Mouse (Mus musculus) lung, embryonic 14.5 days (tissue): Measurements from ENCODE around the gene Mapre3. TPM values are rescaled to one million over a fixed set of nuclear protein-coding genes. Genes with fewer than 3 reads are reported as not detected.
A peak's percentile ranks its signal among the peaks of the same experiment; 100 is the strongest.

Experiments used
- ATAC-seq: fragments of 200-750 bp; cut with Nextera tagmentation; 2 replicates; pipeline ENCODE4 v1.8.0; 2017; ENCODE audit warnings: mild to moderate bottlenecking, moderate TSS enrichment, moderate library complexity; ENCODE audit not compliant: insufficient read depth
- DNase-seq: peaks from one replicate; pipeline ENCODE4 v3.0.0-alpha.2; 2015
- H3K27ac ChIP-seq: fragments of 300-500 bp; sonication (generic); 2 replicates; pipeline ENCODE4 v1.5.1; 2014; ENCODE audit warnings: low read depth, mild to moderate bottlenecking, moderate library complexity
- H3K27me3 ChIP-seq: fragments of 300-500 bp; sonication (generic); 2 replicates; pipeline ENCODE4 v1.6.1; 2014; ENCODE audit warnings: low read length, control low read depth; ENCODE audit not compliant: insufficient read depth
- H3K36me3 ChIP-seq: fragments of 300-500 bp; sonication (generic); 2 replicates; pipeline ENCODE4 v1.6.1; 2014; ENCODE audit warnings: control low read depth; ENCODE audit not compliant: insufficient read depth
- H3K4me1 ChIP-seq: fragments of 300-500 bp; sonication (generic); 2 replicates; pipeline ENCODE4 v1.6.1; 2014; ENCODE audit warnings: antibody characterized with exemption, control low read depth; ENCODE audit not compliant: insufficient read depth
- H3K4me2 ChIP-seq: fragments of 300-500 bp; sonication (generic); 2 replicates; pipeline ENCODE4 v1.6.1; 2014; ENCODE audit warnings: mild to moderate bottlenecking
- H3K4me3 ChIP-seq: fragments of 300-500 bp; sonication (generic); 2 replicates; pipeline ENCODE4 v1.5.1; 2014; ENCODE audit warnings: low read depth, low read length
- H3K9ac ChIP-seq: fragments of 300-500 bp; sonication (generic); 2 replicates; pipeline ENCODE4 v1.6.1; 2014
- H3K9me3 ChIP-seq: fragments of 300-500 bp; sonication (generic); 2 replicates; pipeline ENCODE4 v1.6.1; 2016; ENCODE audit warnings: low read depth, low read length, control low read depth
- CTCF ChIP-seq: IDR thresholded peaks from 2 replicates; pipeline ENCODE4 v1.5.1; 2016; ENCODE audit warnings: antibody characterized with exemption, low read depth
- WGBS: fragments of 180-500 bp; shearing (Covaris S2); extraction: QIAGEN DNeasy Blood & Tissue Kit; methylation state at CpG from one replicate; pipeline ENCODE4 v1.1.7; 2014; 5-methylcytosine and 5-hydroxymethylcytosine counted together
- polyA plus RNA-seq: library from polyadenylated mRNA; unstranded; fragments of >200 nt; fragmentation: Nextera tagmentation; extraction: Ambion mirVana; gene quantifications from 2 replicates; pipeline ENCODE4 v1.2.1, GENCODE M21; 2014

Gene Mapre3
- polyA plus RNA-seq, 1 experiment from 2014 or later, result 17.9 TPM

- Histone ChIP-seq H3K9ac (no peak overlapping the region), H3K9me3 (no peaks in the 10 kb centered on the region), H3K27ac (peak overlapping the region; percentile 98), H3K4me2 (peak overlapping the region; percentile 85; the same call in 1 of the 2 replicates), H3K27me3 (no peaks in the 10 kb centered on the region), H3K4me1 (peaks cover 33% of the 10 kb centered on the region), H3K4me3 (no peak overlapping the region), H3K36me3 (peaks cover 20% of the 10 kb centered on the region)
- 20% methylated on average over 7 of the region's 7 CpGs for WGBS
- TF ChIP-seq CTCF, result no peak
- no peak for DNase-seq
- no peak for ATAC-seq
Measured at GRCm38 (mm10) chr5:30909300-30909659, 94.8 kb downstream of the Mapre3 start.

GRCm38 (mm10) chr5:30909863-30910262 lies 95.4 kb downstream of the Mapre3 start:
- Histone ChIP-seq H3K9me3 (no peaks in the 10 kb centered on the region), H3K4me2 (no peak overlapping the region), H3K27me3 (no peaks in the 10 kb centered on the region), H3K27ac (peak overlapping the region; percentile 98; the same call in 1 of the 2 replicates), H3K4me1 (peaks cover 33% of the 10 kb centered on the region), H3K9ac (no peak overlapping the region), H3K4me3 (no peak overlapping the region), H3K36me3 (peaks cover 14% of the 10 kb centered on the region)
- ATAC-seq (no peak), DNase-seq (no peak)
- 75% methylated on average over 7 of the region's 7 CpGs for WGBS
- no peak for TF ChIP-seq CTCF

- no peak overlapping the region for H3K4me3 ChIP-seq
- no peaks in the 10 kb centered on the region for H3K27me3 ChIP-seq
- H3K27ac ChIP-seq, result peak overlapping the region; percentile 6; the same call in 1 of the 2 replicates
- DNase-seq (no peak), ATAC-seq (no peak)
- H3K4me1 ChIP-seq, result peaks cover 31% of the 10 kb centered on the region
- no peaks in the 10 kb centered on the region for H3K9me3 ChIP-seq
- no peak for TF ChIP-seq CTCF
- H3K4me2 ChIP-seq, result no peak overlapping the region
- H3K36me3 ChIP-seq, result peaks cover 8% of the 10 kb centered on the region
- H3K9ac ChIP-seq, result no peak overlapping the region
Measured at GRCm38 (mm10) chr5:30910481-30910880, 96.0 kb downstream of the Mapre3 start.

- Histone ChIP-seq H3K27ac (peak overlapping the region; percentile 98), H3K4me1 (peaks cover 26% of the 10 kb centered on the region), H3K9ac (peak overlapping the region; percentile 36; the same call in 1 of the 2 replicates), H3K4me3 (no peak overlapping the region), H3K36me3 (peaks cover 8% of the 10 kb centered on the region), H3K9me3 (no peaks in the 10 kb centered on the region), H3K27me3 (no peaks in the 10 kb centered on the region), H3K4me2 (peak overlapping the region; percentile 93)
- no peak for ATAC-seq
- DNase-seq, result peak; percentile 73
- WGBS, result 40% methylated on average over 5 of the region's 5 CpGs
- no peak for TF ChIP-seq CTCF
Measured at GRCm38 (mm10) chr5:30912156-30912555, 97.7 kb downstream of the Mapre3 start.

- TF ChIP-seq CTCF, result 0 out of 2 replicates have a peak, but pooled peaks have one; percentile 15
- peak within 1 kb of the TSS; percentile 79 for H3K9ac ChIP-seq
- H3K27ac ChIP-seq, result peak within 1 kb of the TSS; percentile 98
- H3K36me3 ChIP-seq, result peaks cover 19% of the 10 kb centered on the region
- ATAC-seq (peak; percentile 87), DNase-seq (peak; percentile 90)
- H3K27me3 ChIP-seq, result no peaks in the 10 kb centered on the region
- WGBS, result 6% methylated on average over 13 of the region's 13 CpGs
- peak within 1 kb of the TSS; percentile 93 for H3K4me2 ChIP-seq
- peaks cover 22% of the 10 kb centered on the region for H3K4me1 ChIP-seq
- H3K4me3 ChIP-seq, result peak within 1 kb of the TSS; percentile 63
- no peaks in the 10 kb centered on the region for H3K9me3 ChIP-seq
Measured at GRCm38 (mm10) chr5:30913060-30913841, 98.8 kb downstream of the Mapre3 start, which contains the start of gene Emilin1. TSS of gene Emilin1 (plus strand) at chr5:30913402.

GRCm38 (mm10) chr5:30914101-30914635 lies 99.7 kb downstream of the Mapre3 start:
- no peak for TF ChIP-seq CTCF
- DNase-seq (peak; percentile 21), ATAC-seq (no peak)
- H3K9me3 ChIP-seq, result no peaks in the 10 kb centered on the region
- peaks cover 28% of the 10 kb centered on the region for H3K36me3 ChIP-seq
- peak overlapping the region; percentile 93 for H3K4me2 ChIP-seq
- peaks cover 18% of the 10 kb centered on the region for H3K4me1 ChIP-seq
- peak overlapping the region; percentile 98 for H3K27ac ChIP-seq
- no peaks in the 10 kb centered on the region for H3K27me3 ChIP-seq
- H3K9ac ChIP-seq, result peak overlapping the region; percentile 79
- 24% methylated on average over 7 of the region's 7 CpGs for WGBS
- H3K4me3 ChIP-seq, result peak overlapping the region; percentile 63

GRCm38 (mm10) chr5:30914849-30915248 lies 100.4 kb downstream of the Mapre3 start:
- peak overlapping the region; percentile 79 for H3K9ac ChIP-seq
- peak overlapping the region; percentile 98 for H3K27ac ChIP-seq
- TF ChIP-seq CTCF, result no peak
- H3K4me2 ChIP-seq, result peak overlapping the region; percentile 93
- H3K36me3 ChIP-seq, result peaks cover 33% of the 10 kb centered on the region
- peaks cover 13% of the 10 kb centered on the region for H3K4me1 ChIP-seq
- 40% methylated on average over 6 of the region's 6 CpGs for WGBS
- no peaks in the 10 kb centered on the region for H3K27me3 ChIP-seq
- no peak for DNase-seq
- ATAC-seq, result no peak
- H3K4me3 ChIP-seq, result peak overlapping the region; percentile 63
- no peaks in the 10 kb centered on the region for H3K9me3 ChIP-seq
